Mouse (Mus musculus): Measurements from ENCODE around the gene Tomt.
"Not testable (repeated sequence)": the region's sequence is repeated elsewhere in the genome, so short reads cannot be mapped to it uniquely, and the experiment has no call there.

The Tomt gene

DNA sequence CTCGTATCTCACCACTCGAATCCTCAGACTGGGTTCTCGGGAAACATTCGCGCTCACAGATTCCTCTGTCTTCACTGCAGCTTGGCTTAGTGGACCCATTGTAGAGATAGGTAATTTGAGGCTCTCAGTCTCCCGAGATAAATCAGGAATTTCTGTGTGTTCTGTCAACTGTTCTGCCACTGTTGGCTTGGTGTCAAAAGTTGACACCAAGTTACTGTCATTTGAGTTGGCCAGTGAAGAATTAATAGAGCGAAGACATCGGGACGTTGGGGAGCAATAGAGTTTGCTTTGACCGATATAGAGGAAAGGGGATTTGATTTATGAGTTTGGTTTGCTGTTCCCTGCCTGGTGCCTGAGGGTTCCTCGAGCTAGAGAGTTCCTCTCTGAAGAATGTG lies at the start of gene Tomt:
Tomt (minus strand) TSS at position 73 of the 395 bp plus-strand sequence.
- no peak for DNase-seq

DNA sequence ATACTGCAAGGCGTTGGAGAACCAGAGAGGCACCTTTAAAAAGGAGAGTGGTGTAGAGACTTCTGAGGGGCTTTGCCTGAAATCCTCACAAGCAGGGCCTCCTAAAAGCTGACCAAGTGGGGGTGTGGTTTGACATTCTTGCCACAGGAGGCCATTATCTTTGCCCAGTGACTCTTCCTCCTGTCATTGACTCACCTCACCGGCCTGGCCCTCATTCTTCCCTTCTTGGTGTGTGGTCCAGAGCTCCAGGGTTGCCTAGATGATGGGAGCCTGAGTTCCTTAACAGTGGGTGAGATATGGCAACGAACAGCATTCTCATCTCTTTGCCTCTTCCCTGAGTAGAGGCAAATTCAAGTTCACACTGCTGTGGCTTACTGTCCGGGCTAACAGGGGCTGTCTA lies 49.7 kb upstream of the Tomt start:
- DNase-seq, result no peak

DNA sequence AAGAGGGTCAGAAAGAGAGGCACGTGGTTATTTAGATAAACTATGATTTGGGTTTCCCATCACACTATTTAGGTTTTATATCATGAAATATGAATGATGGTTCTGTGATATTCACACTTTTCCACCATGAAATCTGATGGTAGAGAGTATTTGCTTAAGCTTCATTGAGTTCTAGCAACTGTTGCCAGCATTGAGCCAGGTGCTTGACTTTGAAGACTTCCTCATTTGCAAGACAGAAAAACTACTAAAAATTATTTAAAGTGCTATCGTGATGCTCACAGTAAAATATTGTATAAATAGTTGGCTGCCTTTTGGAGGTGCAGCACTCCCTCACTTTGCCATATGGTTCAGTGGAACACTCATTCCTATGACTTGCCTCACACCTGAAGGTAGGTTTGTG lies 49.1 kb upstream of the Tomt start:
- DNase-seq, result no peak

DNA sequence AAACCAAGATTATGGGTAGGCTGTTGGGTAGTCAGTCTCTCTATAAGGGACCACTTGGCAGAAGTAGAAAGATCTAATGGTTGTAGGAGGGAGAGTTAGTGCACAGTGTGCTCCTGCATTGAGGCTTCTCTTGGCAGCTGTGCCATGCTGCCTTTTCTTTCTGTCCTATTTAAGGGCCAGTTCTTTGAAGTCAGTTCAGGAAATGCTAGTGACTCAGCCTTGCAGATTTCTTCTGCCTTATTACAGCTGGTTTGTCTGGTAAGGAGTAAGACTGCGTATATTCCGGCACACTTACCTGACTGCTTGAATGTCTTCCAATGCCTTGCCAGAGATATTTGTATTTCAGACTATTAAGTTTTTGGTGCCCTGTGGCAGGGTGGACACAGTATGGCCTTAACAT lies 48.0 kb upstream of the Tomt start:
- DNase-seq, result no peak

DNA sequence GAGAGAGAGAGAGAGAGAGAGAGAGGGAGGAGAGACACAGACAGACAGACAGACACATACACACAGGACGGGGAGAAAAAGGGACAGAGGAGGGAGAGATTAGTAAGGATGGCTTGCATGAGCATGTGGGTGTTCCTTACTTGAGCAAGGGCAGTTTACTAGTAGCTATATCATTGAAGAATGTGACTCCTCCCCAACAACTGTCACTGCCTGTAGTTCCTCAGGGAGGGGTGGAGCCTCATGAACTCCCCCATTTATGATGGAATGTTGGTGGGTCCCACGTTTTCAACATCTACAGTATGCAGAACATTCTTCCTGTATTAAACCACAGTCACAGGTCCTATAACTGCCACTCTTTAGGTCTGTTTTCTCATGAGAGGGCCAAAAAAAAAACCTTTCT lies 45.9 kb upstream of the Tomt start:
- no peak for DNase-seq

DNA sequence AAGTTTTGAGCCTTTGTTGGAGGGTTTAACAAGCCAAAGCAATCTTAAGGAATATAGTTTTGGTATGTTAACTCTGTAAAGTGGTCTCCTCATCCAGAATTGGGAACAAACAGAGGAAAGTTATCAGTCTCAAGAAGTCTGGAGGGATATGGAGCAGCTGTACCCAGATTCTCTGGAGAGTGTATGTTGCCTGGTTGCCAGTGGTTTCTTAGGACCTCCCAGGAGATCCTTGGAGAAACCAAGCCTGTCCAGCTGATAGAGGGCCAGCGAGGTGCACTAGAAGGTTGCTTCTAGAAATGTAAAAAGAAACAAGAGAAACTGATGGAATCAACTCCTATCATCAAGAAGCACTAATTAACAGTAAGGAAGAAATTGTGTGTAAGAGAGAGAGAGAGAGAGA lies 45.5 kb upstream of the Tomt start:
- DNase-seq, result no peak

DNA sequence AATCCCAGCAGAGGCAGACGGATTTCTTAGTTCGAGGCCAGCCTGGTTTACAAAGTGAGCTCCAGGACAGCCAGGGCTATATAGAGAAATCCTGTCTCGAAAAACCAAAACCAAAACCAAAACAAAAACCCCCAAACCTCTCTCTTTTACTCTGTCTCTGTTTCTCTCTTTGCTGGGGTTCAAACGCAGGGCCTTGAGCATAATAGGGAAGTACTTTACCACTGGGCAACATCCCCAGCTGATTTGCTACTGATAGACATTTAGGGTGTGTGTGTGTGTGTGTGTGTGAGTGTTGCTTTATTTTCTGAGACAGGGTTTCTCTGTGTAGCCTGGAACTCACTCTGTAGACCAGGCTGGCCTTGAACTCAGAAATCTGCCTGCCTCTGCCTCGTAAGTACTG lies 42.8 kb upstream of the Tomt start:
- DNase-seq, result not testable (repeated sequence)

DNA sequence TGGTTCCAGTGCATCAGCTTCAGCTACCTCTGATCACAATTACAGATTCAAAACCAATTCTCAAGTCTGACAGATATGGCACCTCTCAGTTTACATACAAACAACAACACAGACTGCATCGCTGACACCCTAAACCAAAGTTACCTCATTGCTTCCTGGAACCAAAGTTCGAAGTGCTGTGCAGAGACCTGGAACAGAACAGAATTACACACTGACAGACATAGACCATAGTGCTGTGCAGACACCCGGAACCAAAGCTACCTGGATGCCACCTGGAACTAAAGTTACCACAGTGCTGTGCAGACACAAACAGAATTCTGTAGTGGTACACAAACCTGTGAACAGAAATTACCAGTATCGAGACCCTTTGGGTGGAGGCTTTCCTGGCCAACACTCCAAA lies 33.6 kb upstream of the Tomt start:
- DNase-seq, result peak; percentile 47 to 71

DNA sequence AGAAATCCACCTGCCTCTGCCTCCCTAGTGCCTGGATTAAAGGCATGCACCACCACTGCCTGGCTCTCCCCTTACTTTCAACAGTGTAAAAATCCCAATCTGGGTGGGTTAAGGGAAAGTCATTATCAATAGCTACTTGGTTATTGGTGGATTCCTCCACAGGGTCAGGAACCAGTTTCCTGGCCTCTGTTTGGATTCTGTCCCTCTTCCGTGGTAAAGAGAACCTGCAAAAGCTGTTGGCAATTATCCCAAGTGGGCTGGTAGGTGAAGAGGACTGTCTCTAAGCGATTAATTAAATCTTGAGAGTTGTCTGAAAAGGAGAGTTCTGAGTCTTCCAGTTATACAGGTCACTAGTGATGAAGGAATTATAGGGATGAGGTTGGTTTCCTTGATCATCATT lies 32.2 kb upstream of the Tomt start:
- no peak for DNase-seq

DNA sequence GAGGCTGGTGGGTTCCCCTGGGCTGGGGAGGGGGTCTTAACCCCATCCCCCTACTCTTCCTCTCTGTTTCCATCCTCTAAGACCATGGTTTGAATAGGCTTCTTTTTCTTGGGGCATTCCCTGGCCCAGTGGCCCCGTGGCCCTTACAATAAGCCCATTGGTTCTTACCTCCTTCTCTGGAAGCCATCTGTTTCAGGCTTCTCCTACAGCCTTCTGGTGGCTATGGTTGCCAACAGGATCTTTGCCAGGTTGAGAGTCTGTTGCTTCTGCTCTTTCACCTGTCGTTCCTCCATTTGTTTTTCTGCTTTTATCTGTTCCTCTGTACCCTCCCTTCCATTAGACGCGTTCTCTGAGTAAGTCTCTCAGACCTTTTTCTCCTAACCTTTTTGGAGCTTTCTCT lies 31.4 kb upstream of the Tomt start:
- no peak for DNase-seq

DNA sequence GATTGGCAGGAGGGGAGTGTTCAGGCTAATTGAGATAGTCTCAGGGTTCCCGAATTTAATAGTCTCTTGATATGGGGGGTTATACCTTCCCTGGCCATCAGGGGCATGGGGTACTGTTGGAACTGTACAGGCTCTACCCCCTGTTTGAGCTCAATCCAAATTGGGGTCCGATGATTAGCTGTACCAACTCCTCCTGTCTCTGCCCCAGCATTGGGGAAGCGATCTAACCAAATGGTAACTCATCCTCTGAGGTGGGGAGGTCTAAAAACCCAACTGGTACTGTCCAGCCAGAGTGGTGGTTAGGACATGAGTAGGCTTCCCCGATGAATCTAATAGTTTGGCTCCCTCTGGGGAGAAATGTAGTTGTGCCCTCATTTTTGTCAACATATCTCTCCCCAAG lies 30.8 kb upstream of the Tomt start:
- no peak for DNase-seq

DNA sequence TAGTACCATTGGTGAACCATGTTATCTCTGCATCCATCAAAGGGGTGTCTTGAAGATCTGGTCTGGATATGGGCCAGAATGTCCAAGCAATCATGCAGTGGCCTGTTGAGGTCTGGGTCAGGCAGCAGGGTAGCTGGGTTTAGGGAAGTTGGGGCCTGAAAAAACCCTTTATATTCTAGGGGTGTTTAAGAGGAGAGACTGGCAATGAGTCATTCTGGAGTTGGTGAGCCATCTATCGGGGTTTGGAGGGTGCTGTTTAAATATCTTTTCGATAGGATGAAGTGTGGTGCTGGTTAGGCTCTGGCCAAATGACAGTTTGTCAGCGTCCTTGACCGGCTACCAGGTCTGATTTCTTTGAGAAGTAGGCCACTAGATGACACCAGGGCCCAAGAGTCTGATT lies 29.8 kb upstream of the Tomt start:
- DNase-seq, result no peak

DNA sequence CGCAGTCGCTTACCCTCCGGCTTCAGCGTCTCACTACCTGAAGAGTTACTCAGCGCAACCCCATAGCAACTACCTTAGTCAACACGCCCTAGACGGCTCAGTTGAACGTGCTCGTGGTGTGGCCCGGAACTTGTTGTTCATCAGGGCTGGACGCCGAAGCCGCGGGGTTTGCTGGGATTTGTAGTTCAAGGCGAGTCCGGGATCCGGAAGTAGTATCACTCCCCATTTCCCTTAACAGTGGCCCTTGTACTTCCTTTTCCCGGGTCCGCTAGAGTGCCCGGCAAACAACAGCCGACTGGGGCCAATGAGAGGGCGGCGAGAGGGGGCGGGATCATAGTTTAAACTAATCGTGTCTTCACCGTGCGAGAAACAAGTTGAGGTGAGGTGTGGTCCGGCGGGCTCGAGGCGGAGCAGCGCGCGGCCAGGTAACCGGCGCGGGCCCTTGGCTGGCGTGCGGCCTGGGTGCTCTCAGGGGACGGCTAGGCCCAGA lies 27.6 kb upstream of the Tomt start, which contains the start of the genes Lrrc51 and Numa1:
Lrrc51 (minus strand) TSS at position 145 of the 490 bp plus-strand sequence.
Numa1 (plus strand) TSS at position 361 of the 490 bp plus-strand sequence.
- DNase-seq, result peak; percentile 97 to 98

DNA sequence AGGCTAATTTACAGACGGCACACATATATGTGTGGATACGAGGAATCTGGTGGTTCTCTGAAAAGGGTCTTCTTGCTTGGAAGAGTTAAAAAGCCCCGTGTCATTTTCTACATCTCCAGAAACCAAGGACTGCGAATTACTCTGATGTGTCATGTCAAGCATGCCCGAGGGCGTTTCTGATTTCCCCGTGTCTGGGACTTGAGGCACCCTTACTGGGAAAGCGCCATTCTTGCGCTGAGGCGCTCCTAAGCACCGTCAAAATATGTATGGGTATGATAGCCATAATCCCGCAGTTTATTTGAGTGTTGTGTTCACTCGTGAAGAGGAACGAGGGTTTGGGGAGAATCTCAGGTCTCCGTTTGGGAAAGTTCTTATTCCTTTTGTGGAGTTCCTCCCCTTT lies 27.1 kb upstream of the Tomt start:
- peak in 1 of 2 experiments; percentile 29 for DNase-seq

DNA sequence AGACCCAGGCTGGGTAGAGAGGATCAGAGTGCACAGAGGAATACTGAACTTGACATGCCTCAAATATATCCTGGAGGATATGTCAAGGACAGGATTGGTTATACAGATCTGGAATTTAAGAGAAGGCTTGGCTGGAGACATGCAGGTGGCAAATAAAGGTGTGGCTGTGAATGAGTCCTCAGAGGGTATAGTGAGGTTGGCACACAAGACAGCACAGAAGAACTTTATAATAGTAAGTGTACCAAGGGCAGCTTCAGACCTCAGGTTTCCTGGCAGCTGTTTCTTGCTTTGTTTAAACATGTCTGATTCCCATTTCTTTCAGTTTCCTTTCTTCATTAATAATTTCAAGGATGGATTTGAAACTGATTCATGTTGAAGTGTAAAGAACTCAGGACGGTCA lies 26.4 kb upstream of the Tomt start:
- DNase-seq, result no peak

DNA sequence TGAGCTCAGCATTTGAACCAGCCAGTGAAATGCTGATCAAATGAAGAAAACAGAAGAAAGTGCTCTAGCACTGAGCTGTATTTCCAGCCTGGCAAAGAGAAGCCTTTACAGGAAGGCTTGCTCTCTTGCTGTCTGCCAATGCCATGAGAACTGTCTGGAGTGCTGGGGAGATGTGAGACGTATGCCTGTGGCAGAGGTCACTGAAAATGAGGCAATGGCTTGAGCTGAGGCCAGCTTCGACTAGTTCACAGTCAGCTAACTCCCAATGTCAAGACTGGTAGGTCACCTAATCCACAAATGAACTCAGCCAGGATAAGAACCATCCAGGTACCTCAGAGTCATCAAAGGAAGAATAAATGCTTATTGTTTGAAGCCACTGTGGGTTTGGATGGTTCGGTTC lies 21.9 kb upstream of the Tomt start:
- no peak for DNase-seq

DNA sequence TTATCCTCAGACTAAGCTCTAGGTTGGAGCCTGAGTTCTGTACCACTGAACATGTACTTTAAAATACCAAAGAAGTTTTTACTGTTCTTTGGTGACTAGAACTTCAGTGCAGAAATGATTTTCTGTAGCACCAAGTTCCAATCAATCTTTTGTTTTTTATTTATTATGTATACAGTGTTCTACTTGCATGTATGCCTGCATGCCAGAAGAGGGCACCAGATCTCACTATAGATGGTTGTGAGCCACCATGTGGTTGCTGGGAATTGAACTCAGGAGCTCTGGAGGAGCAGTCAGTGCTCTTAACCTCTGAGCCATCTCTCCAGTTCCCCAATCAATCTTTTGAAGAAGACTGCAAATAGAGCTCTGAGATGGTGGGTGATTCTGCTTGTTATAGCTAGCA lies 19.7 kb upstream of the Tomt start:
- DNase-seq, result not testable (repeated sequence)

DNA sequence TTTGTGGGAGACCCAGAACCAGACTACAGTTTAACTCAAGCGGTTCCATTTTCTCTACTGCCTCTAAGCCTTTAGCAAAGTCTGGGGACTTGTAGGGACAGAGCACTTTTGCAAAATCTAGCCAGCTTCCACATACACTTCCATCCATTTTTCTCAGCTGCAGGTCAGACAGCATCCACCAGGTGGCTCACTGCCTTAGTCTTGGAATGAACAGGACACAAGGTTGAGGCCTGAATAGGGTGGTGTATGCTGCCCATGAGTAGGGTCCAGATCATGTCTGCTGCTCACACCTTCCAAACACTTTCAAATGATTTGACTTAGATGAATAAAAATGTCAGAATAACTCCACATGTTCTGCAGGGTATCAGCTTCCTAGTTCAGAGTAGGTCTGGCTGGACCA lies 11.9 kb upstream of the Tomt start:
- DNase-seq, result peak; percentile 52 to 81

DNA sequence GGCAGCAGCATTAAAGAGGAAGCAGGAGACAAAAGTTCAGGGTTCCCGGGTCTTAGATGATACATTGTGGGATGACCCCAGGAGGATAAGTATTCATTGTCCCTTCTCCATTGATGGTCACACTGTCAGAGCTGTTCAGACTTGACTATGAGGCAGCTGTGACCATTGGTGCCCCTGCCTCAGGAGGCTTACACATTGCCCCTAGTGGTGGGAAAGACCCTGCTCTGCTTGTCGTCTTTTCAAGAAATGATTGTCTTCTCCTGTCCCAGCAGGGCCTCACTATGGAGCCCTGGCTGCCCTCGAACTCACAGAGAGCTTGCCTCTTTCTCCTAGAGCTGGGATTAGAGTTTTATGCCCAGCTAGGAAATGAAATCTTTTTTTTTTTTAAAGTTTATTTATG lies 5.8 kb upstream of the Tomt start:
- no peak for DNase-seq

DNA sequence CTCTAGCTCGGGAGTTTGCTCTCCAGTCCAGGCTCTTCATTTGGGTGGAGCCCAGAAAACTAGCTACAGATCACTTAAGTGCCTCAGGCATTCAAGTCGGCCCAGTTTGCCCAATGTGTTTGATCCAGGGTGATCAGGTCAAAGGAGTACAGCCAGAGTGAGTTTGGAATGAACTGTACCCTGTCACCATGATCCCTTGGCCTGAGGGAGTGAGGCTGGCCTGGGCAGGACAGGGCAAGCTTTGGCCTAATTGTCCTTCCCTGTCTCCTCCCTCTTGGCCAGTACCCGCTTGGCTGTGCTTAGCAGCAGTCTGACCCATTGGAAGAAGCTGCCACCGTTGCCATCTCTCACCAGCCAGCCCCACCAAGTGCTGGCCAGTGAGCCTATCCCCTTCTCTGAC lies 4.0 kb upstream of the Tomt start:
- peak in 1 of 2 experiments; percentile 48 for DNase-seq

DNA sequence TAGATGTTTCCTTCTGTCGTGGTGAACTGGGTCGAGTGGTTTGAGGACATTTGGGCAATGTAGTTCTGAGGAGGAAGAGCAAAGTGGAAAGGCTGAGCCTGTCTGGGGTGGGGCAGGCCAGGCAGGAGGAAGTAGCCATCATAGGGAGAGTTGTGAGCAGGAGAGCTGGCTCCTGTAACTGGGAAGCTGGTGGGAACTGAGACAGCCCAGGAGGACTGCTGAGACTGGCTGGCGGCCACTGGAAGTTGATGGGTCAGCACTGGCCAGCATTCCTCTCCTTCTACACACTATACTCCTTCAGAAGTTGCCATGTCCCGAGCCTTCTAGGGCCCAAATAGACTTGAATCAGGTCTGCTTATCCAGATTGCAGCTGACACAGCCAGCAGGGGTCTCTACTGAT lies 2.2 kb upstream of the Tomt start:
- peak; percentile 40 to 60 for DNase-seq

DNA sequence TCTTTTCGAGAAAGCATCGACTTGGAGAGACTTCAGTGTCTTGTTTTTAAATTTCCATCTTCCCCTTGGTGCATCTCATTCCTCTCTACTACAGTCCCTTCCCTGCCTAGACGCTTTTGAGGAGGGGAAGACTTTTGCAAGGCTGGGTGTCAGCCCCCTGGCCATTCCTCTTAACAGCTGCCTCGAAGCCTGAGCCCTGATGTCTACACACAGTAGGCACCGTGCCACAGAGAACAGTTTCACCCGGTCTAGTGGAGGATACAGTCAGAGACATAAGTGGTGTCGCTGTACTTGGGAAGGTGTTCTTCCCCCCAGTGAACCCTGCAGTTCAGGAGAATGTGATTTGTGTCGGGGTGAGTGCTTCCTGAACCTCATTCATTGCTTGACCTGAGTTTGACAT lies 537 bp upstream of the Tomt start:
- DNase-seq, result peak in 1 of 2 experiments; percentile 53

DNA sequence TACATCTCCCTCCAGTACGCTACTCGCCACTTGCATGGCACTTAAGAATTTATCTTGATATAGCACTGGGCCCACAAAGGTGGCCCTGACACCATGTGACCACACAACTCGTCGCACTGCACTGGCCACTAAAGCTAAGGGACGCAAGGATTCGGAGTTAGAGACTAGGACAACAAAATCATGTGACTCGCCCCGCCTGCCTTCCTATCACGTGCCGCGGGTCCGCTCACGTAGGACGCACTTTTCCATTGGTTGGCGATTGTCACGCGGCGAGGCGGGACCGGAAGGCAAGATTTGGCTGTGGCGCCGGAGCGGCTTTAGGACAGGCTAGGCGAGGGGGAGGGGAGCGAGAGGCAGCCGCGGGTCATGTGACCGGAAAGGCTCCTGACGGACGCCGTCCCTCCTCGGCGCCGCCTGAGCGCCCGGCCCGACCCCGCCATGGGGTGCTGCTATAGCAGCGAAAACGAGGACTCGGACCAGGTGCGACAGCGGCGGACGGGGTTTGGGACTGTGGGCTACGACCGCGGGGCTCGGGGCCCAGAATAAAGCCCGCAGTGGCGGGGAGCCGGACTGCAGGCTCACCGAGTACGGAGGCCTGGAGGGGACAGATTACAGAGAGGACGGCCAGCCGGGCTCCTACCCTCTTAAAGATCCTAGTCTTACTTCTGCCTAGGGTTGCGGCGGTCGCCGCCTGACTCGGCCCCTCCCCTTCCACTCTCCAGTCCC lies 435 bp downstream of the Tomt start, which contains the start of gene Lamtor1:
Lamtor1 (plus strand) TSS at position 344 of the 726 bp plus-strand sequence.
- DNase-seq, result peak; percentile 100

DNA sequence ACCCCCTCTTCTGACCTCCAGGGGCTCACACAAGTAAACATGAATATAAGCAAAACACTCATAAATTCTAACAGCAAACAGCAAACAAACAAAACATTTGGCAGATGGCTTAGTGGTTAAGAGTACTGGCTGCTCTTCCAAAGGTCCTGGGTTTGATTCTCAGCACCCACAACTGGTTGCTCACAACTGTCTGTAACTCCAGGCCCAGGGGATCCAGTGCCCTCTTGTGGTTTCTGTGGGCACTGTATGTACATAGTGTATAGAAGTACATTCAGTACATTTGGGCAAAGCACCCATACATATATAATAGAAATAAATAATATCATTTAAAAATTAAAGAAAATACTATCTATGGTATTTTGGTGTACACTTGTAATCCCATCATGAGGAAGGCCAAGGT lies 3.3 kb downstream of the Tomt start:
- no peak for DNase-seq

DNA sequence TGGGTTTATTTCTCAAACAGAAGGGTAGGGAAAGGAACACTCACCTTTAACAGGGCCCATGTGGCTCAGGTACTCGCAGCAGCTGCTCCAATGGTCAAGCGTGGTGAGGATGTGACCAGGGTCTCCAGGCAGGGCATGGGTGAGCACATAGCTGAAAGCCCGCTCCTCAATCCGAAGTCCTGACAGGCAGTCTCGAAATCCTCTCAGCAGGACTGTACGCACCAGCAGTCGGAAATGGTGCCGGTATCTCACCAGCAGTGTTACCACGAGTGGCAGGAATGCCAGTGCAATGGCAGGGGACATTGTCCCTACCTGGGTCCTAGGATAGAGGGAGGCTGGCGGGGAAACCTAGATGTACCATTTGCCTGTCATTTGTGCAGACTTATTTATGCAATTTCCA lies 4.2 kb downstream of the Tomt start:
- DNase-seq, result no peak
